Mouse (Mus musculus): Measurements from ENCODE around the gene Inka2. TPM values are rescaled to one million over a fixed set of nuclear protein-coding genes. Genes with fewer than 3 reads are reported as not detected.

Gene Inka2
- total RNA-seq (2015; ENCODE audit: low replicate concordance) (not detected in 2 replicates), total RNA-seq (2017; ENCODE audit: low replicate concordance) (not detected in 2 replicates)

DNA sequence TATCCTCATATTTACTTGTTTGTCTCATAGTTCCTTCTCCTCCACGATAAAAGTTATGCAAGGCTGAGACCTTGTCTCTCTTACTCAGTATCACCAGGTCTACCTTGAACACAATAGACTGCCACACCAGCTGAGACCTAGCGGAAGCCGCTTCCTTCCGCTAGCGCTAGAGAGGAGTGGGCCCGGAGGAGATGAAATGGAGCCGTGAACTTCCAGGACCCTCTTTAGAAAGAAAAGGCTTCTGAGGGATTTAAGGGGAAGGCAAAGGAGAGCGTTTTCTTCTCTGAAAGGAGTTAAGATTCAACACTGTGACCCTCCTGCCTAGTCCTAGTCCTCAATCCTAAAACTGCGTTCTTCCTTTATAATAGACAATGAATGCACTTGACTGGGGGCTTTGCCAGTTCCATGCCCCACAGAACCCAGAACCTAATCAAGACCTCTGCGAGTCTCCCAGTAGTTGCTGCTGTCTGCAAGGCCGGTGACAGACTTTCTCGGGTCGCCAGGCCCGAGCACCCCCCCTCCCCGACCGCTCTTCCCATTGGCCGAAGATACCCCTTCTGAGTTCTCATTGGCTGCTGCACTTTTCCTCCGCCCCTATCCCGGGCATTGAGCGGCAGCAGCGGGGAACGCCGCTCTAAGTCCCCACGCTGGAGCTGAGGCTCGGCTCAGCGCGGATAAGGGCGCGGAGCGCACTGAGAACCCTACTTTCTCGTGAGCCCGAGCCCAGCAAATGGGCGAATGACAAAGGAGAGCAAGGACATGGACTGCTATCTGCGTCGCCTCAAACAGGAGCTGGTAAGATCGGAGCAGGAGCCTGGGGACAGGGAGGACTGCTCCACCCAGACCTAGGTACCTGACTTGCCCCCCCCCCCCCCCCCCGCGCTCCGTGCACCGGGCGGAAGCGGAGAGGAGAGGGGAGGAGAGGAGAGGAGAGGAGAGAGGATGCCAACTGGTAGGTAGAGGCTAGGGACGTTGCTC is at the start of gene Inka2:
Gene Inka2, plus strand, starts transcription at position 569 of the 978 bp plus-strand sequence.
- peak; percentile 91 for ATAC-seq (replicated peaks; ENCODE audit: low FRiP score, poor library complexity, severe bottlenecking)

DNA sequence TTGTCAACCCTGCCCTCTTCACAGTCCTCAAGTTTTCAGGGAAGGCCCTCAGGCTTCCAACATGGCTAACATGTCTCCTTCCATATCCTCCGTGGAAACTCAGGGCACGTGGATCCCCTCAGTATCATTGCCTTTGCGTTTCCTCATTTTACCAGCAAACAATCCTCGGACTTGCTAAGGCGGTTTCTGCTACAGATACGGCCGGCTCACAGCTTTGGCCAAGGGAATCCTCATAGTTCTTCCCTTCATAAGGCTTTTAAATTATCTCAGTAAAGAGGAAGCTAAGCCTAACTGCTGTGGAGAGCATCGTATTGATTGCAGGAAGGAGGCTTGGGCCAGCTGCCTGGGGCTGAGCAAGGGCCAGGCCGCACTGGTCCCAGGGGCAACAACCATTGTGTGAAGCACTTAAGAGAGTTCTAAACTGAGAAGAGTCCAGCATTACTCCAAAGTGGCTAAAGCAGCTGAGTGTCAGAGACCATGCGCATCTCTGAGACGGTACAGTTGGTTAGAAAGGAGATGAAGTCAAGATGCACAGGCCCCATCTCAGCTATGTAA is 49.3 kb upstream of the Inka2 start:
- no peak for ATAC-seq (replicated peaks; ENCODE audit: low FRiP score, poor library complexity, severe bottlenecking)

DNA sequence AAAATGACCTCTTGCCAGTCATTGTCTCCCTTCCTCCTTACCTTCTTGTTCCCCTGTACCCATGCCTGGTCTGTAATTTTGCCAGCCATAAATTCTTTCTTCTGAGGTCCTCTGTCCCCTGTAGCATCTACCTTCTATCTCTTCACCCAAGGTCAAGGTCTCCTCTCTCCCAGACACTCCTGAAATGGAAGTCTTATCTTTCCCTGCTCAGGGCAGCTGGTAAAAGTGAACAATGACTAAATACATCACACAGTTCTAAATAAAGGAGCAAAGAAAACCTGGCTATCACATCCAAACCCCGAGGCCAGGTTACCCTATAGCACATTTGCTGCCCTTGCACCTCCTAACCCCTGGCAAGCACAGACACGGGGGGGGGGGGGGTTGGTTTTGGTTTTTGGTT is 43.9 kb upstream of the Inka2 start:
- ATAC-seq (replicated peaks; ENCODE audit: low FRiP score, poor library complexity, severe bottlenecking), result no peak

DNA sequence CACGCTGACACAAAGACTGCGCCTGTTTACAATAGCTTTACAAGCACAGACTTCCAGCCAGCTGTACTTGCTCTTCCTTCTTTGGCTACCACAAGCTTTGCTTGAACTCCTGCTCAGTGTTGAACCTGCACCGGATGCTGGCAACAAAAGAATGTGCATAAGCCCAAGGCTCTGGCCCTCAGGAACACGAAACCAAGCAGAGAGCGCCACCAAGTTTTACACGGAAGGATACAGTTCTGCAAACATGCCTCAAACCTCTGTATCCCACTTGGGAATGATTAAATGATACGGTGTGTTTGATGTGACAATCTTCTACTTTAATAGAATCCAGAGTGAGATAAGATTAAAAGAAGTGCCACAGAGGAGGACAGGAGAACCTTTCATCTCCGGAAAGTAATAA is 41.4 kb upstream of the Inka2 start:
- no peak for ATAC-seq (replicated peaks; ENCODE audit: low FRiP score, poor library complexity, severe bottlenecking)

DNA sequence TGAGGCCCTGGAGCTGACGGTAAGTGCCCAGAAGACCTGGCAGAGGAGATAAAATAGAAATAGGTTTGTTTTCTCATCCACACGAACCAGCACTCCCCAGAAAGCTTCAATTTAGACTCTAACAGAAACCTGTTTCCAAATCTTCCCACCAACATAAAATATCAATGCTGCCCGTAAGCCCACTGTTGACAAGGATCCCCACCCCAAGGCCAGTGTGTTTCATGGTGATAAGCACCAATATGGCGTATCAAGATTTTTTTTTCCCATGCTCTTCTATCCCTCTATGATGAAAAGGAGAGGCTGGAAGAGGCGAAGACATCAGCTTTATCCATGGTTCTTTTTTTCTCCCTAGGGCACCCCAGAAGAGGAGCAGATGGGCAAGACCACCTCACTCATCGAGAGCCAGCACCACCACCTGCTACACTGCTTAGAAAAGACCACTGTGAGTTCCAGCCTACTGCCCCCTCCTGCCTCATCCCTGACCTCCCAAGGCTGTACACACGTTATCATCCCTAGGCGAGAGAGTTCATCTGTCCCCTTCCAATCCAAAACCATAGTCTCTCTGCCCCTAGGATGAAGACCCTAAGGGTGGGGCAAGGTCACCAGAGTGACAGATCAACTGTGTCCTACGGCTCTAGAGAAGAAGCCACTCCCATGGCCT is 39.2 kb upstream of the Inka2 start:
- ATAC-seq (replicated peaks; ENCODE audit: low FRiP score, poor library complexity, severe bottlenecking), result no peak

DNA sequence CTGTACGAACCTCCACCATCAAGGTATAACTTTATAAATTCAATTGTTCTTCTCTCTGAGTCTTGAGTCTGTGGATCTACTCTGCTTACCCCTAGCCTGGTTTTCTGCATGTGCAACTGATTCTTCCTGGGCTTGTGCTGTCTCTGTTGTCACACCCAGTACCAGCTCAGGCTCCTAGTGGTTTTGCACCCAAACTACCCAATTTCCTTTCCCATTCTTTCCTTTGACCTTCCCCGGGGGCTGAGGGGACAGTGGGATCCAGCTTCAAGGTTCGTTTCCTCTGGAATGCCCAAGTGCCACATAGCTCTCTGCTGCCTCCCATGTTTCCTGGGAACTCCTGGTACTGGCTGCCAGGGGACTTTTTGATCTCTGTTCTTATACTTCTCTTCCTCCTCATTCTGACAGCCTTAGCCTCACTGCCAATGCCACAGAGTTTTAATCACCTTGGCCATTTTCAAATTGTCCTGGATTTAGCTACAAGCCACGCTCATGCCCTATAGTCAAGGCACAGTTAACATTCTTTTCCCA is 37.3 kb upstream of the Inka2 start:
- ATAC-seq (replicated peaks; ENCODE audit: low FRiP score, poor library complexity, severe bottlenecking), result no peak

DNA sequence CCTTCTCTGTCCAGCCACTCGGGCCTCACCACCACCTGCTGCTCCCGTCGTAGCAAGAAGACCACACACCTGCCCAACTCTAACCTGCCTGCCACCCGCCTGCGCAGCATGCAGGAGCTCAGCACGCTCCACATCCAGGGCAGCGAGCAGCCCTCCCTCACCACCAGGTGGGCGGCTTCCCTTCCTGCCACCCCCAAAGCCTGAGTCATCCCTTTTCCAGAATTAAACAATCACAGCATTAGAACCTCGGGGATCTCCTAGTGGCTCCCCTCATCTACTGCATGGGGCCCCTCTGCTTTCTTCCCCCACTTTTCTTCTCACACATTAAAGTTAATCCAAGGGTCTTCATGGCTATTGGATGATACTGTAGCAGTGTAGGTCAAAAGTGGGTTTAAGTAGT is 36.2 kb upstream of the Inka2 start:
- ATAC-seq (replicated peaks; ENCODE audit: low FRiP score, poor library complexity, severe bottlenecking), result no peak

DNA sequence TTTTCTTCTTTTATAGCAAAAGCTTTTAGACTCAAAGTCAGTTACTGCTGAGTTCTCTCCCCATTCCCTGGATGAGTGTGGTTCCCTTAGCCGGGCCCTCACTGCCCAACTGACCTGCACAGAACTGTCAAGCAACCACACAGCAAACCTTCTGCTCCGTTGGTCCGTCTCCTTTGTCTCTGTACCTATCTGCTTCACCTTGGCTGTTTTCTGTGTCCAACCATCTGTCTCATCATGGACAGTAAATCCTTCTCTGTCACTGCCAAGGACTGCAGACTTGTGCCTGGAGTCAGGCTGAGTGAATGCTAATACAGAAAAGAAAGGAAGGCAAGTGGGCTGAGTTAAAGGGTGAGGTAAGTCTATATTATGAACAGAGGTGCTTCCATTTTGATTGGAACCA is 34.6 kb upstream of the Inka2 start:
- no peak for ATAC-seq (replicated peaks; ENCODE audit: low FRiP score, poor library complexity, severe bottlenecking)

DNA sequence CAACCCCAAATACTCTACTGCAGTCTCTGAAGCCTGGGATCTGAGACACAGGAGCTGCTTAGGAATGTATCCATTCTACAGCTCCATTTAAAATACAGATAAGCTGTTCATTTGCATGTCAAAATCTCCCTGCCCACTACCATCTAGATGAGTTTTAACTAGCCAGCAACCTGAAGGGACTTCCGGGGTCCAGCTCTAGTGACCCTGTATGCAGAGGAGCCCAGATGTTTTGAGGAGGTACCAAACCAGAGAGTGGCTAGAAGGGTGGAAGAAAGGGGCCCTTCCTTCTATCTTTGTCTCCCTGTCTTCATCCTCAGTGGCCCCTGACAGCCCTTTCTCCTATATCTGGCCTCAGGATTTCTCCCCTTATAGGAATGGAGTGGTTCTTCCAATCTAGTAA is 33.6 kb upstream of the Inka2 start:
- no peak for ATAC-seq (replicated peaks; ENCODE audit: low FRiP score, poor library complexity, severe bottlenecking)

DNA sequence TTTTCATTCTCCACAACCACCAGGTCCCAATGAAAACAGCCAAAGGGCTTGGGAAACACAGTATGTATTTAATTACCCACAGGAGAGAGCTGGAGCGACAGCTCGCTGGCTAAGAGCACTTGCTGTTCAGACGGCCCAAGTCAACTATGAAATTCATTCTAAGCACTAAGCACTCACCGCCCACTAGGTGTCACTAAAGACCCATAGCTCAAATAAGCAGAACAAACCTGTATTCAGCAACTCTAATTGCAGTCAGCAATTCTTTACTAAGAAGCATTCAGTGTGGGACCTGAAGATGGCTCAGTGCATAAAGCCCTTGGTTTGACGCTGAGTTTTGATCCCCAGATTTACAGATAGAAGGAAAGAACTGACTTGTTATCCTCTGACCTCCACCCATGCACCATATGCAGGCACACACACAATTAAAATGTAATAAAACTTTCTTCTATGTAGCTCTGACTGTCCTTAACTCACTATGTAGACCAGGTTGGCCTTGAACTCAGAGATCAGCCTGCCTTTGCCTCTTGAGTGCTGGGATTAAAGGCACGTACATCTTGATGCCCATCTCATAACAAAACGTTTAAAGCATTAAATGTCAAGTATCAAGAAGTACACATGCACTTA is 29.7 kb upstream of the Inka2 start:
- peak; percentile 76 for ATAC-seq (replicated peaks; ENCODE audit: low FRiP score, poor library complexity, severe bottlenecking)

DNA sequence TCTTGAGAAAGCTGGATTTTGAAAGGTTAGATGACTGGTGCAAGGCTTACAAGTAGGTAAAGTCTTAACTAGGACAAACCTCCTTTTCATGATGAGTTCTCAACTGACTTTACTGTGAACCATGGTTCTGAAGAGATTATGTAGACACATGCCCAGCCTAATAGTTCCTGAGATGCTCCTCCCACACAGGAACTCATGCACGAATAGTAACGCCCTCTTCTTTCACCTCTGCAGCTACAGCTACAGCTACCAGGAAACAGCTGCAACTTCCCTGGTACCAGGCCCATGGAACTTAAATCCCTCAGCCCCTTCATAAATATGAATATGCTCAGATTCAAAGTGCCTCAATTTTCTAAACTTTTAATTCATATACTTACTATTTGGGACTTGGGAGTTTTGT is 28.5 kb upstream of the Inka2 start:
- no peak for ATAC-seq (replicated peaks; ENCODE audit: low FRiP score, poor library complexity, severe bottlenecking)

DNA sequence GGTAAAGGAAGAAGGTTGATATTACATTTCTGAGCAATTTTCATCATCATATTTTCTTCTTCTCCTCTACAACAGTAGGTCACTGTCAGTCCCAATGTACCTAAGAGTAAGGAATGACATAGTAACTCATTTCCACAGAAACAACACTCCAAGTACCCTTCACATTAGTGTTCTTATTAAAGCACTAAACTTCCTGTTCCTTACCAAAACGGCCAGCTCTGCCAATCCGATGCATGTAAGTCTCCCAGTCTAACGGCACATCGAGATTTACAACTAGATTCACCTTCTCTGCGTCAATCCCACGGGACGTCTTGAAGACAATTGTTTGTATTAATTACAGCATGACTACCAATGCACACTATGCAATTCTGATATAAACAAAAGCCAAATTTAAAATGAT is 24.1 kb upstream of the Inka2 start:
- no peak for ATAC-seq (replicated peaks; ENCODE audit: low FRiP score, poor library complexity, severe bottlenecking)

DNA sequence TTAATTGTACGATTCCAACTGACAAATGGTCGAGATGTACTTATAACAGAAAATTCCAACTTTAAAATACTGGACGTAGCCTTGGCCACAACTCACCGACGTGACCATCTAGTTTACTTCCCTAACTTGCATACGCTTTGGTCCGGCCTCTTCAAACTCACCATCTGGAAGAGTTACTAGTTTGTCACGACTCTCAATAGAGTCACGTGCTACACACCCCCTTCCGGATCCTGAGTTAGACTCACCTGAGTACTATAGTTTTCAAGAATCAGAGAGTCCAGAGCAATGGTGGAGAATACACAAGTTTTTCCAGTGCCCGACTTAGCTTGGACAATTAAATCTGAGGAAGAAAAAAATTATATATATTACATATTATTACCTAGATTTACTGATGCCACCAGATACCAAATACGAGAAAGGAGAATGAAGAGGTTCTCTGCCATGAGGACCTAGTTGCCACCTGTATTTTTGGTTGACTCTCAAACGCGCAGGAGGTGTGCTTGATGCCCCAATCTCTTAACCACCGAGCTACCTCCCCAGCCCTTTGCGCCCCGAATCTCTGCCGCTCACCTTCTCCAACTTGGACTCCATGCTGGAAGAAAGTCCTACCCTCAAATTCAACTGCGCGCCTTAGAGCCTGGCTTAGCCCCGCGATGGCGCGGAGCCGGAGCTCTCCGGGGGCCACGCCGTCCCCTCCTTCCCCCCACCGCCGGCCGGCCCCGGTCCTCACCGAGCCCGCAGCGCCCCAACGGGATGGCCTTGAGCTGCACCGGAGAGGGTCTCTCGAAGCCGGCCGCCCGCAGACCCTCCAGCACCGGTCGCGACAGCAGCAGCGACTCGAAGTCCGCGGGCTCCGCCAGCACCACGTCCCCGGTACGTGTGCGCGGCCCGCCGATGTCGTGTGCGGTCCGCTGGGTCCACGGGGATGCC is 17.7 kb upstream of the Inka2 start:
- ATAC-seq (replicated peaks; ENCODE audit: low FRiP score, poor library complexity, severe bottlenecking), result 0 out of 2 replicates have a peak, but pooled peaks have one; percentile 40

DNA sequence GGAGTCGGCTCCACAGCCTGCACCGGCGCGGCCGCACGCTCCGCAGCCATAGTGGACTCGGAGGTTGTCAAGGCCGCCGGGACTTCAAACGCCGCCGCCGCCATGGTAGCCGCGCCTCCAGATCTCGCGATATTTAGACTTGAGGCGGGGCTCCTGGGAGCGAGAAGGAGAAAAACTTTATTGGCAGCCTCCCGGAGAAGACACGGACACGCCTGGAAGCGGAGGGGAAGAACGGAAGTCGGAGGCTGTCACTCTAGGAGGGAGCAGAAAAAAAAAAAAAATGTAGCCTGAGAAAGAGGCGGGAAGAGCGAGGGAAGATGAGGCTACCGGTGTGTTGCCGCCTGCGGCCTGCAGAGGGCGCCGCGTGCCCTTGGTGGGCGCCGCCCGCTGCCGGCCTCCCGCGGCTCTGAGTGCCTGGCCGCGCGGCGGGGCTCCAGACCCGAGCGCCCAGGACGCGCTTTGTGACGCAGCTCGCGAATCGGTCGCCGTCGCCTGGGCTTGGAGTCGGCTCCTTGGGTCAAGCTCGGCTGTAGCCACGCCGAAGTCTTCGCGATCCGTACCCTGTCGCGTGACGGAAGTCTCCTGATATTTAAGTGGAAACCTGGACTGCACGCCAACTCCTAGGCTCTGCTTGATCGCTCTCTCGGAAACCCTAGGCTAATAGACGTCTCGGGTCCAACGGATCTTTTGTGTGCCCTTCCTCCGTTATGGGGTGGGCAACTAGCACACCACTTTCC is 16.9 kb upstream of the Inka2 start, which contains the start of gene Ddx20:
Gene Ddx20, minus strand, starts transcription at position 251 of the 737 bp plus-strand sequence.
- ATAC-seq (replicated peaks; ENCODE audit: low FRiP score, poor library complexity, severe bottlenecking), result peak; percentile 90

DNA sequence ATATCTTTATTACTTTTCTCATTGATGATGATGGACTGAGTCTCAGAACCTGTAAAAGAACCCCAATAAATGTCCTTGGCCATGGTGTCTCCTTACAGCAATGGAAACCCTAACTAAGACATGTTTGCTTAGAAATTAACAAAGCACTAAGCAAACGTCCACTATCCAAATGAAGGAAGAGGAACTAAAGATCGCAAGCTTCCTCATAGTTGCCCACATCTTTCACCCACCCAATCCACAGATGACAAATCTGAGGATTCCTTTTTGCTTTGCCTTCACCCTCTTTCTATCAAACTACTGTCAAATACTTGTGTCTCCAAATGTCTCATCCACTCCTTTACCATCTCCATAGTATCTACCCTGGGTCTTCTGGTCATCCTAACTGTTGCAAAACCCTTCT is 15.9 kb upstream of the Inka2 start:
- no peak for ATAC-seq (replicated peaks; ENCODE audit: low FRiP score, poor library complexity, severe bottlenecking)

DNA sequence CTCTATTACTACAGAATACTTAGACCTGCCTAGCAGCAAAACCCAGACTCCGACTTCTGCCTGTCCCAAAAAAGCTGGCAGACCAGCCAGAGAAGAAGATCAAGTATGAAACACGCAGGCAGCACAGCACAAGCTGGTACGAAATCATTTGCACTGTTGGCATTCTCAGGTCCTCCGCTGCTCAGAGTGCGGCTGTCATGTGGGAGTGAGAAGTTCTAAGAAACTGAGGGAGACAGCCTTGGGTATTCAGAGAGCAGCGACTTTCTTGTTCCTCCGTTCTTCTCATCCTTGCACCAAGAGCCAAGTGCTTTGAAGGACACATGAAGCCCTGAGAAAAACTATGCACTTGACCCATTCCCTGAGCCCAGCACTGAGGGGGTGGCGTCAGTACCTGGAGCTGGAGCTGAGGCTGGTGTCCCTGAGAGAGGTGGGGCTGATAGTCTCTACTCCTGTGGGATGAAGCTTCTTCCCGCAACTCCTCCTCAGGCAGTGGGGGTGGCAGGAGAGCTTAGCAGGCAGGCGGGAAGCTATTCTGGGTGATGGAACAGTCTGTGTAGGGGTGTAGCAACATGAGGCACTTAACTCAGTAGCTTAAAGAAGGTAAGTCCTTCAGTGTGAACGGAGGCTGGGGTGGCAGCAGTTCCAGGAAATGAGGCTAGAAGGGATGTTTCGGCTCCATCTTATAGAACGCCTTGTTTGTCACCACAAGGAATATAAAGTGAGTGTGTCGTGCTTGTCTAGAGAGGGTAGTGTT is 10.9 kb upstream of the Inka2 start:
- no peak for ATAC-seq (replicated peaks; ENCODE audit: low FRiP score, poor library complexity, severe bottlenecking)

Data from erythroid progenitor cell, adult 5-6 weeks (primary cell).